20 mouse cellular contexts compared by ENCODE assay signal in genomic region chr3:83991691-83992524, GRCm38 (mm10). TPM values are rescaled to one million over a fixed set of nuclear protein-coding genes. Genes with fewer than 3 reads are reported as not detected.
DNase-seq lines count a peak whose midpoint lies in the region; ATAC-seq lines count a peak whose summit lies in the region.
"Had no signal": no experiment of that assay in that cellular context is flagged by ENCODE, and none has a peak within 500 bp of the region (broad histone marks: within the 10 kb centered on the region; RNA-seq: fewer than 3 reads in every experiment).

No protein-coding gene starts in this region.

- H3K4me2 ChIP-seq in heart, embryonic 14.5 days (ENCODE audit: low read length) = no peak overlapping the region
- H3K4me2 ChIP-seq: embryonic facial prominence, embryonic 13.5 days; hindbrain, embryonic 14.5 days; lung, embryonic 15.5 days; neural tube, embryonic 15.5 days; stomach, embryonic 15.5 days had no signal

- H3K4me3 ChIP-seq in heart, embryonic 14.5 days (ENCODE audit: control insufficient read depth in 1 of 2, insufficient read depth in 1 of 2, low read depth in 1 of 2, low read length in 2 of 2) = no peak overlapping the region
- H3K4me3 ChIP-seq: embryonic facial prominence, embryonic 13.5 days; left cerebral cortex, adult 2 months; lung, embryonic 15.5 days; neural tube, embryonic 15.5 days; stomach, embryonic 15.5 days had no signal

- WGBS in heart, embryonic 14.5 days = 80% methylated on average over 8 of the region's 8 CpGs

- no peaks in the 10 kb centered on the region for H3K36me3 ChIP-seq in heart, embryonic 14.5 days (ENCODE audit: control insufficient read depth, insufficient read depth, low read length)
- H3K36me3 ChIP-seq: embryonic facial prominence, embryonic 13.5 days; lung, embryonic 15.5 days; neural tube, embryonic 15.5 days; stomach, embryonic 15.5 days had no signal

- no peak for DNase-seq in heart, postnatal 14 days
- peak; percentile 41 to 44 for DNase-seq in spleen, postnatal 36 days (ENCODE audit: low spot score in 2 of 2)
- no peak for DNase-seq in spleen, adult 12 weeks (ENCODE audit: low spot score)
- DNase-seq in fat pad, adult 2 months (ENCODE audit: extremely low read depth, low read depth, low spot score) = peak; percentile 52
- DNase-seq in right cerebral cortex, postnatal 10 days (ENCODE audit: low spot score in 2 of 2) = no peak
- DNase-seq in cerebellum, adult 9-11 months = no peak
- no peak for DNase-seq in gastrocnemius, postnatal 10 days
- DNase-seq: adrenal gland, postnatal 10 days; cerebellum, postnatal 25 days; gastrocnemius, postnatal 25 days; kidney, adult 18-20 months; right cerebral cortex, postnatal 14 days; thymus, postnatal 14 days had no signal

- ATAC-seq in heart, embryonic 14.5 days (ENCODE audit: insufficient number of reproducible peaks, insufficient read depth, low FRiP score, low read depth) = no peak

- H3K9me3 ChIP-seq in heart, embryonic 14.5 days (ENCODE audit: control insufficient read depth, low read length) = no peaks in the 10 kb centered on the region
- H3K9me3 ChIP-seq: embryonic facial prominence, embryonic 13.5 days; lung, embryonic 15.5 days; neural tube, embryonic 15.5 days; stomach, embryonic 15.5 days had no signal

- no peaks in the 10 kb centered on the region for H3K27me3 ChIP-seq in heart, embryonic 14.5 days (ENCODE audit: control insufficient read depth, insufficient read depth, low read length)
- H3K27me3 ChIP-seq: embryonic facial prominence, embryonic 13.5 days; lung, embryonic 15.5 days; neural tube, embryonic 15.5 days; stomach, embryonic 15.5 days had no signal

- peaks cover 41 to 56% of the 10 kb centered on the region in 2 experiments for H3K4me1 ChIP-seq in heart, embryonic 14.5 days (ENCODE audit: control insufficient read depth in 2 of 2, insufficient read depth in 2 of 2, low read length in 2 of 2)

- peak overlapping the region in 1 of 2 experiments; percentile 91; a peak in 2 of 4 replicates for H3K27ac ChIP-seq in heart, embryonic 14.5 days (replicated peaks in 1 of 2; ENCODE audit: control insufficient read depth in 1 of 2, insufficient read depth in 1 of 2, low read depth in 2 of 2, low read length in 2 of 2)
- H3K27ac ChIP-seq: left cerebral cortex, adult 2 months; lung, embryonic 15.5 days; neural tube, embryonic 15.5 days; stomach, embryonic 15.5 days had no signal

- peak overlapping the region; percentile 35; the same call in 1 of the 2 replicates for H3K9ac ChIP-seq in heart, embryonic 14.5 days (ENCODE audit: low read length)
- H3K9ac ChIP-seq: embryonic facial prominence, embryonic 13.5 days; hindbrain, embryonic 14.5 days; lung, embryonic 15.5 days; neural tube, embryonic 15.5 days; stomach, embryonic 15.5 days had no signal

- intact Hi-C loops in heart, postnatal 14 days (cut with DNase I) = loop anchor here (5.0 kb wide), 1 partner anchor 40 kb away; no protein-coding TSS in a partner anchor

RNA-seq across cellular contexts. Expression of gene Tmem131l, which starts 48.1 kb away (rescaled TPM):
- polyA plus RNA-seq in heart, embryonic 14.5 days (2014; fragmentation: Nextera tagmentation; extraction: Ambion mirVana) = 30.6 and 33.0 TPM in 2 replicates
- 10 to 100 TPM; 31.4 to 33.6 TPM for total RNA-seq in heart, postnatal 14 days (2021)
- 10 to 100 TPM; 26.6 to 41.5 TPM for total RNA-seq in gastrocnemius, postnatal 10 days (2021)

Comparison
In these comparisons a context has a peak if more than half of its experiments do, and no peak if none do; other contexts are left out.
1. DNase-seq: peak in spleen, postnatal 36 days (2 of 2) and fat pad, adult 2 months (single experiment); none in heart, postnatal 14 days (0 of 2), spleen, adult 12 weeks (single experiment), right cerebral cortex, postnatal 10 days (0 of 2), cerebellum, adult 9-11 months (single experiment) and gastrocnemius, postnatal 10 days (single experiment).